Mouse (Mus musculus) forebrain, embryonic 15.5 days (tissue): Measurements from ENCODE around the gene Fxyd1. TPM values are rescaled to one million over a fixed set of nuclear protein-coding genes. Genes with fewer than 3 reads are reported as not detected.

Source experiments
- ATAC-seq: fragments of 200-750 bp; cut with Nextera tagmentation; replicated peaks from 2 replicates; pipeline ENCODE4 v1.8.0; 2017; ENCODE audit warnings: mild to moderate bottlenecking, moderate TSS enrichment, moderate library complexity
- H3K27ac ChIP-seq: fragments of 300-500 bp; sonication (generic); replicated peaks from 2 replicates; pipeline ENCODE4 v1.5.1; 2015; ENCODE audit warnings: mild to moderate bottlenecking, inconsistent platforms
- H3K27me3 ChIP-seq: fragments of 300-500 bp; sonication (generic); 2 replicates; pipeline ENCODE4 v1.6.1; 2015; ENCODE audit warnings: inconsistent platforms
- H3K36me3 ChIP-seq: fragments of 300-500 bp; sonication (generic); 2 replicates; pipeline ENCODE4 v1.6.1; 2015; ENCODE audit warnings: mild to moderate bottlenecking, inconsistent platforms
- H3K4me1 ChIP-seq: fragments of 300-500 bp; sonication (generic); 2 replicates; pipeline ENCODE4 v1.6.1; 2015; ENCODE audit warnings: inconsistent platforms
- H3K4me2 ChIP-seq: fragments of 300-500 bp; sonication (generic); replicated peaks from 2 replicates; pipeline ENCODE4 v1.6.1; 2015; ENCODE audit warnings: mild to moderate bottlenecking, inconsistent platforms
- H3K4me3 ChIP-seq: fragments of 300-500 bp; sonication (generic); 2 replicates; pipeline ENCODE4 v1.5.1; 2015; ENCODE audit warnings: mild to moderate bottlenecking, inconsistent platforms
- H3K9ac ChIP-seq: fragments of 300-500 bp; sonication (generic); replicated peaks from 2 replicates; pipeline ENCODE4 v1.6.1; 2015; ENCODE audit warnings: mild to moderate bottlenecking, inconsistent platforms
- H3K9me3 ChIP-seq: fragments of 300-500 bp; sonication (generic); 2 replicates; pipeline ENCODE4 v1.6.1; 2016; ENCODE audit warnings: inconsistent platforms
- WGBS: fragments of 180-500 bp; shearing (Covaris S2); methylation state at CpG from one replicate; pipeline ENCODE4 v1.1.7; 2015; ENCODE audit warnings: mixed read lengths; 5-methylcytosine and 5-hydroxymethylcytosine counted together
- polyA plus RNA-seq: library from polyadenylated mRNA; unstranded; fragments of >200 nt; fragmentation: Nextera tagmentation; extraction: Ambion mirVana; gene quantifications from 2 replicates; pipeline ENCODE4 v1.2.1, GENCODE M21; 2015

Fxyd1 gene
- polyA plus RNA-seq, 1 experiment from 2014 or later, result 14.7 TPM

GRCm38 (mm10) chr7:31033409-31034165 lies 23.4 kb downstream of the Fxyd1 start:
- Histone ChIP-seq H3K27ac (no peak overlapping the region), H3K9ac (no peak overlapping the region), H3K4me3 (no peak overlapping the region), H3K4me2 (no peak overlapping the region), H3K36me3 (no peaks in the 10 kb centered on the region), H3K27me3 (no peaks in the 10 kb centered on the region), H3K4me1 (no peaks in the 10 kb centered on the region), H3K9me3 (no peaks in the 10 kb centered on the region)
- ATAC-seq, result no peak
- WGBS, result 78% methylated on average over 9 of the region's 9 CpGs

GRCm38 (mm10) chr7:31031731-31032130 lies 25.3 kb downstream of the Fxyd1 start:
- Histone ChIP-seq H3K36me3 (no peaks in the 10 kb centered on the region), H3K27me3 (no peaks in the 10 kb centered on the region), H3K27ac (no peak overlapping the region), H3K9ac (no peak overlapping the region), H3K4me1 (no peaks in the 10 kb centered on the region), H3K9me3 (no peaks in the 10 kb centered on the region), H3K4me3 (no peak overlapping the region), H3K4me2 (no peak overlapping the region)
- 83% methylated on average over 7 of the region's 7 CpGs for WGBS
- no peak for ATAC-seq

GRCm38 (mm10) chr7:31030717-31031116 lies 26.3 kb downstream of the Fxyd1 start:
- H3K36me3 ChIP-seq, result no peaks in the 10 kb centered on the region
- H3K9ac ChIP-seq, result no peak overlapping the region
- no peaks in the 10 kb centered on the region for H3K4me1 ChIP-seq
- H3K27ac ChIP-seq, result no peak overlapping the region
- H3K4me2 ChIP-seq, result no peak overlapping the region
- H3K4me3 ChIP-seq, result no peak overlapping the region
- no peak for ATAC-seq
- no peaks in the 10 kb centered on the region for H3K9me3 ChIP-seq
- no peaks in the 10 kb centered on the region for H3K27me3 ChIP-seq
- WGBS, result 80% methylated on average over 2 of the region's 2 CpGs

GRCm38 (mm10) chr7:31028609-31029008 lies 28.4 kb downstream of the Fxyd1 start:
- no peaks in the 10 kb centered on the region for H3K9me3 ChIP-seq
- H3K9ac ChIP-seq, result no peak overlapping the region
- no peaks in the 10 kb centered on the region for H3K27me3 ChIP-seq
- no peak overlapping the region for H3K27ac ChIP-seq
- H3K4me3 ChIP-seq, result no peak overlapping the region
- no peak for ATAC-seq
- H3K4me1 ChIP-seq, result no peaks in the 10 kb centered on the region
- WGBS, result 76% methylated on average over 8 of the region's 8 CpGs
- no peaks in the 10 kb centered on the region for H3K36me3 ChIP-seq
- H3K4me2 ChIP-seq, result no peak overlapping the region

GRCm38 (mm10) chr7:31017104-31017901 lies 39.7 kb downstream of the Fxyd1 start:
- Histone ChIP-seq H3K27me3 (no peaks in the 10 kb centered on the region), H3K4me1 (peaks cover 8% of the 10 kb centered on the region; the same call in 1 of the 2 replicates), H3K9ac (no peak overlapping the region), H3K27ac (no peak overlapping the region), H3K4me3 (no peak overlapping the region), H3K36me3 (no peaks in the 10 kb centered on the region), H3K4me2 (no peak overlapping the region), H3K9me3 (no peaks in the 10 kb centered on the region)
- whole genome bisulfite sequencing, result 48% methylated on average over 10 of the region's 10 CpGs
- ATAC-seq, result no peak; the same call in 1 of the 2 replicates

- H3K9me3 ChIP-seq, result no peaks in the 10 kb centered on the region
- no peak overlapping the region for H3K9ac ChIP-seq
- H3K36me3 ChIP-seq, result no peaks in the 10 kb centered on the region
- no peak overlapping the region for H3K27ac ChIP-seq
- H3K4me2 ChIP-seq, result no peak overlapping the region
- 85% methylated on average over 5 of the region's 5 CpGs for WGBS
- H3K4me1 ChIP-seq, result peaks cover 8% of the 10 kb centered on the region; the same call in 1 of the 2 replicates
- H3K27me3 ChIP-seq, result no peaks in the 10 kb centered on the region
- H3K4me3 ChIP-seq, result no peak overlapping the region
- no peak for ATAC-seq
These were observed 44.0 kb downstream of the Fxyd1 start for GRCm38 (mm10) chr7:31012971-31013370.

GRCm38 (mm10) chr7:31008889-31009288 lies 48.1 kb downstream of the Fxyd1 start:
- no peaks in the 10 kb centered on the region for H3K27me3 ChIP-seq
- WGBS, result 86% methylated on average over 3 of the region's 3 CpGs
- H3K4me2 ChIP-seq, result no peak overlapping the region
- H3K4me1 ChIP-seq, result no peaks in the 10 kb centered on the region
- no peaks in the 10 kb centered on the region for H3K9me3 ChIP-seq
- H3K9ac ChIP-seq, result no peak overlapping the region
- no peak overlapping the region for H3K4me3 ChIP-seq
- no peak for ATAC-seq
- no peak overlapping the region for H3K27ac ChIP-seq
- H3K36me3 ChIP-seq, result no peaks in the 10 kb centered on the region

- H3K9ac ChIP-seq, result no peak overlapping the region
- no peaks in the 10 kb centered on the region for H3K27me3 ChIP-seq
- no peak overlapping the region for H3K27ac ChIP-seq
- no peaks in the 10 kb centered on the region for H3K36me3 ChIP-seq
- no peak overlapping the region for H3K4me3 ChIP-seq
- no peak for ATAC-seq
- no peaks in the 10 kb centered on the region for H3K4me1 ChIP-seq
- no peaks in the 10 kb centered on the region for H3K9me3 ChIP-seq
- WGBS, result 79% methylated on average over 1 of the region's 1 CpGs
- no peak overlapping the region for H3K4me2 ChIP-seq
These were observed 48.8 kb downstream of the Fxyd1 start for GRCm38 (mm10) chr7:31008175-31008574.

- Histone ChIP-seq H3K27ac (no peak overlapping the region), H3K9me3 (no peaks in the 10 kb centered on the region), H3K36me3 (no peaks in the 10 kb centered on the region), H3K4me1 (no peaks in the 10 kb centered on the region), H3K4me3 (no peak overlapping the region), H3K27me3 (no peaks in the 10 kb centered on the region), H3K9ac (no peak overlapping the region), H3K4me2 (no peak overlapping the region)
- ATAC-seq, result no peak
- 81% methylated on average over 1 of the region's 1 CpGs for WGBS
These were observed 49.2 kb downstream of the Fxyd1 start for GRCm38 (mm10) chr7:31007775-31008174.

- Histone ChIP-seq H3K9ac (no peak overlapping the region), H3K27me3 (no peaks in the 10 kb centered on the region), H3K9me3 (no peaks in the 10 kb centered on the region), H3K4me3 (no peak overlapping the region), H3K4me2 (no peak overlapping the region), H3K27ac (no peak overlapping the region), H3K4me1 (no peaks in the 10 kb centered on the region), H3K36me3 (no peaks in the 10 kb centered on the region)
- whole genome bisulfite sequencing, result 80% methylated on average over 8 of the region's 8 CpGs
- no peak for ATAC-seq
These were observed 54.3 kb downstream of the Fxyd1 start for GRCm38 (mm10) chr7:31002650-31003049.
